Mouse (Mus musculus): ENCODE measurements around the gene Mogat2.

Mogat2 gene

GRCm38 (mm10) chr7:99238417-99238816 lies at the start of gene Mogat2:
TSS of gene Mogat2 (minus strand) at chr7:99238619.
- in situ Hi-C loops (cut with MseI, MboI): no loop called here

GRCm38 (mm10) chr7:99287287-99287686 lies 48.9 kb upstream of the Mogat2 start:
- in situ Hi-C loops (cut with MseI, MboI): no loop called here

GRCm38 (mm10) chr7:99279586-99279985 lies 41.2 kb upstream of the Mogat2 start:
- in situ Hi-C loops (cut with MseI, MboI): no loop called here

DNA sequence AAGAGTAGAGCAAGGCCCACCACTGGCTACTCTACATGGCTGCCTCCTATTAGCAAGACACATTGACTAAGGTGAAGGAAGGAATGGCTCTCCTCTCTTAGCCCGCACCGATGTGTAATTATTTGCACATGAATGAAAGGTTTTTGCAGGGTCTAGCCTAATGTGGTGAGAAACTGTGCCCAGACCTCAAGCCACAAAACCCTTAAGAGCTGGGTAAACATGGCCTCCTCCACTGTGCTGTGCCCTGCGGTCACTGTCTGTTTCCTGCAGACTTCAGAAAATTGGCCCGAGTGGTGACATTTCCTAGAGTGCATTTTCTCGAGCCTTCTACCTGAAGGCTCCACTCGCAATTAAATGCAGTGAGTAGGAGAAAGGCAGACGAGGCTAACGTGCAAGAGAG lies 39.9 kb upstream of the Mogat2 start:
- in situ Hi-C loops (cut with MseI, MboI): no loop called here

GRCm38 (mm10) chr7:99276679-99277078 lies 38.3 kb upstream of the Mogat2 start:
- in situ Hi-C loops (cut with MseI, MboI): no loop called here

- in situ Hi-C loops (cut with MseI, MboI): no loop called here
These were observed 36.7 kb upstream of the Mogat2 start for GRCm38 (mm10) chr7:99275131-99275530.

DNA sequence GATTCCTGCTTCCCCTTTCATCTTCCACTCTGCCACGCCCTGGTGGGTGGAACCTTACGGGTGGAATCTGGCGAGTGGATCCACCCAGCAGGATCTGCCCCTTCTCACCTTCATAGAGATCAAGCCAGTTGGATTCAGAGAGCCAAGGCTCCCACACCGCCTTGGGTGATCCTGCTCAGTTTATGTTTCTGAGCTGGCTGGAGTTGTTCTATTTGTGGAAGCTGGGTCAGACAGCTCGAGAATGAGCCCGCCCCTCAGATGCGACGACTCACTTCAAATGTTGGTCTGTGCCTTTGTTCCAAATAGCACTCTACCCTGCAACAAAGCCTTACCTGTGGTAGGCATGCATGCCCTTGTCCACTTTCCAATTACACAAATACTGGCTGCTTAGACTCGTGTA lies 33.2 kb upstream of the Mogat2 start:
- in situ Hi-C loops (cut with MseI, MboI): no loop called here

GRCm38 (mm10) chr7:99268951-99269945 lies 30.8 kb upstream of the Mogat2 start:
- in situ Hi-C loops (cut with MseI, MboI): no loop called here

- in situ Hi-C loops (cut with MseI, MboI): no loop called here
These were observed 30.1 kb upstream of the Mogat2 start for GRCm38 (mm10) chr7:99268506-99268900.

DNA sequence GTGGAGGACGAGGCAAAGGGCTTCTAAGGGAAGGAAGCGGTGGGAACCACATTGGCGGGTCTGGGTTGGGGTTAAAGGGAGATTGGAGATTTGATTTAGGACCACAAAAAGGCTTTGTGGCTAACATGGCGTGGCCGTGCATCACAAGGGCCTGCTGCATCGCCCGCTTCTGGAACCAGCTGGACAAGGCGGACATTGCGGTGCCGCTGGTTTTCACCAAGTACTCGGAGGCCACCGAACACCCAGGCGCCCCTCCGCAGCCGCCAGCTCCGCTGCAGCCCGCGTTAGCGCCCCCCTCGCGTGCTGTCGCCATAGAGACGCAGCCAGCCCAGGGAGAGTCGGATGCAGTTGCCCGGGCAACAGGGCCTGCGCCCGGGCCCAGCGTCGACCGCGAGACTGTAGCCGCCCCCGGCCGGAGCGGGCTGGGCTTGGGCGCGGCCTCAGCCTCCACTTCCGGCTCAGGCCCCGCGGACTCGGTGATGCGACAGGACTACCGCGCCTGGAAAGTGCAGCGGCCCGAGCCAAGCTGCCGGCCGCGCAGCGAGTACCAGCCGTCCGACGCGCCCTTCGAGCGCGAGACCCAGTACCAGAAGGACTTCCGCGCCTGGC lies 29.6 kb upstream of the Mogat2 start:
- in situ Hi-C loops (cut with MseI, MboI): no loop called here

DNA sequence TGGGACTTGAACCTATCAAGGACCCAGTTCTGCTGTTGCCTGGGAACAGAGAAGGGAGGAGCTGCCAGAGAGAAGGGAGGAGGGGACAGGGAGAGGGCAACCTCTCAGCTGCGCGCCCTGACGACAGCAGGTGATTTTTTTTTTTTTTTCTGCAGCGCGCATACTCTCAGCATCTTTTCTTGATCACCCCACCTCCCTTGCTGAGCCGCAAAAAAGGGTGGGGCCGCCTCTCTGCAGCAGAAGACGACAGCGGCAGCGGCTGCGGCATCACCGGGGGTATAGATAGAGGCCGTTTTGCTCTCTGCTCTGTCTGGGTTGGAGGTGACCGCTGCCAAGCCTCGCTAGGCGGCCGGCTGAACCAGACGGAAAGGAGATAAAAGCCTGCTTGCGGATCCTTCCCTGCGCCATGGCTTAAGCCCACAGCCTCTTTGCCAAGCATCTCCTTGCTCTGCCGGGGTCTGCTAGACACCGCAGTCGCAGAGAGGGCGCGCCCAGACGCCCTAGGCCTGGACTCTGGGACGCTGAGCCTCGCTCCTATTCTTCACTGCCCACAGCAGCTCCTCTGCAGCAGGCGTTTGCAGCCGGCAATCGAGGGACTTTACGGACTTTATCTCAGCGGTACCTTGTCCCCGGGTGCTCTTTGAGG lies 29.0 kb upstream of the Mogat2 start, which contains the start of gene Map6:
Map6 (plus strand) TSS at position 197 of the 646 bp plus-strand sequence.
- in situ Hi-C loops (cut with MseI, MboI): no loop called here

GRCm38 (mm10) chr7:99264597-99264996 lies 26.2 kb upstream of the Mogat2 start:
- in situ Hi-C loops (cut with MseI, MboI): no loop called here

DNA sequence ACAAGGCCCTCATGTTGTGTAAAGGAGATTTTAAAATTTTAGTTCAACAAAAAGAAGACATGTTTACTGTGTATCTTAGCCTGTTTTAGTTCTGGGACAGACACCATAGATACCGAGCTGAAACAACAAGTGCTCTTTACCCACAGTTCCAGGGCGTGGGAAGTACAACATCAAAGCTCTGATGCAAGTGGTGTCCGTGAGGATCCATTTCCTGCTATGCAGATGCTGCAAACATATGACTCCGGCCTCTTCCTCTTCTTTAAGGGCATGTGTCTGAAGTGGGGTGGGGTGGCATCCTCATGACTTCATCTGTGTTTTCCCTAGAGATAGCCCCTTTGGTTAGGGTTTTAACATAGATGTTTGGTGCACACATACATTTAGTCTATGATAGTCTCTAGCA lies 25.1 kb upstream of the Mogat2 start:
- in situ Hi-C loops (cut with MseI, MboI): no loop called here

GRCm38 (mm10) chr7:99261900-99262299 lies 23.5 kb upstream of the Mogat2 start:
- in situ Hi-C loops (cut with MseI, MboI): no loop called here

DNA sequence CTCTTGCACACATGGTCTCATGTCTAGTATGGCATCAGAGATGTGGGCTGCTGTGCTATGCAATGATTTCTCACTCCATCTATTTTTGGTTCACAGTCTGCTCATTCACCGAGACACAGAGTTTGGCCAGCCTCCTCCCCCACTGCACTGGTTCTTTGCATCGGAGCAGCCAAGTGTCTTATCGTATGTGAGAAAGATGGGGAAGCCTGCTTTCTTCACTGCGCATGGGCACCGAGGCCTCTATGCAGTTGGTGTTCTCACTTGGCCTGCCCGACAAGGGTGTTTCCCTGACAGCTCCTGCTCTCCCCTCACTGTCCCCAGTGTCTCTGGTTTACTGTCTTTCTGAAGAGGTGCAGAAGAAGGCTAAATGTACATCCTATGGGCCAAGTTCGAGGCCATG lies 16.6 kb upstream of the Mogat2 start:
- in situ Hi-C loops (cut with MseI, MboI): no loop called here

- in situ Hi-C loops (cut with MseI, MboI): no loop called here
These were observed 12.0 kb upstream of the Mogat2 start for GRCm38 (mm10) chr7:99250386-99250785.

GRCm38 (mm10) chr7:99249582-99249911 lies 11.1 kb upstream of the Mogat2 start:
- in situ Hi-C loops (cut with MseI, MboI): no loop called here

DNA sequence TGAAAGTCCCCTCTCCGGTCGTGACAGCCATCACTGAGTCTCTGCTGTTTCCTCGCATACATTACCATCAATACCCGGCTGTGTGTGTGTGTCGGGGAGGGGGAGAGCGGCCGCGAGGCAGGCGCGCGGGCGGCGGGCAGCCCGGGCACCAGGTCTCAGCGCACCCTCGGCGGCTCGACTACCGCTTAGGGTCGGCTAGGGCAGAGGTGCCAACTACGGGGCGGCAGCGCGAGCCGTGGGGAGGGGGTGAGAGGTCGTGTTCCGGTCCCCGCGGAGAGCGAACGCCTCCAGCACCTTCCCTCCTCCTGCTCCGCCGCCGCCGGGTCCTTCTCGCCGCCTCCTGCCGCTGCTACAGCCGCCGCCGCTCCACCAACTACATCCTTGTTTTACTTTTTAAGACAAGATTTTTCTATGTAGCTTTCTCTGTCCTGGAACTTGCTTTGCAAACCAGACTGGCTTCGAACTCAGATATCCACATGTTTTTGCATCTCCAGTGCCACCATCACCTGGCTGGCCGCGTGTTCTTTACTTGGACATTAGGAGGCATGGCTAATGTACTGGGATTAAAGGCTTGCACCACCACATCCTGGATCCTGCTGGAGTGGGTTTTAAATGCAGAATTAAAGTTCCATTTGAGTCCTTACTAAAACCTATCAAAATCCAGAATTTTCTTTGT lies 10.6 kb upstream of the Mogat2 start:
- in situ Hi-C loops (cut with MseI, MboI): no loop called here

DNA sequence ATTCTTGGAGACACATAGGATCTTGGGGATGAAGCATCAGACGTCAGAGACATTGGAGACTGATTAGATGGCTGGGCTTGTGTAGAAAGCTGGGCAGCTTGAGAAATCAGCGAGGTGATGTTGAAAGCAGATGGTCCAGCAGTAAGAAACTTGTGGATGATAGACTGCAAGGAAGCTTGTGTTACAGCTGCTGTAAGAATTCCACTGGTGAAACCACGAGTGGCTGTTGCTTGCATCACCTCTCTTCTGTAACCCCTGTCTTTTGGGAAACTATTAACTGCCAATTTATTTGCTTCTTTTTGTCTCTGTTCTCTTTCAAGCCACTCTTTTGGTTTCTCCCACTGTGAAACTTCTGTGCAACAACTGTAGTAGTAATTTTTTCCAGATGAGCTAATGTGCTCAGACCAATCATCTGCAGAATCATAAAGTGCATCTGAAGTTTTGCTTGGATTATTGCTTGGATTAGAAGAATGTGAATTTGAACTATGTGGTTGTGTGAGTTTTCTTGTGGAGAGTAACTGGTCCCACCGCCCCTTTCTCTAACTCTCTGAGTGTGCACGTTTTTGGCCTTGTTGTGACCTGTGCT lies 9.8 kb upstream of the Mogat2 start:
- in situ Hi-C loops (cut with MseI, MboI): no loop called here

DNA sequence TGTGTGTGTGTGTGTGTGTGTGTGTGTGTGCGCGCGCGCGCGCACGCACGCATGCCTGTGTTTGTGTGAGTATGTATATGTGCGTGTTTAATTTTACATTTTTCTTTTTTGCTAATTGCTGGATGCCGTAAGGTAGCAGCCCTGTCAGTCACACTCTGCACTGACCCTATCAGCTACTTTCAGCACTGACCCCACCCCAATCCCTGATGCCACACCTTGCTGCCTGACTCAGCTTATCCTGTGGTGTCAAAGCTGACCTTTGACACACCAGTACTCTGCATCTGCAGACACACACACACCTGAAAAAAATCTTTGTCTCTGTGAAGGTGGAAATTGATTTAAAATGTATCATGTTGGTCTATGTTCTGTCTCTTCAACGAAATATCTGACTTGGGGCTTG lies 3.7 kb upstream of the Mogat2 start:
- in situ Hi-C loops (cut with MseI, MboI): no loop called here

GRCm38 (mm10) chr7:99236888-99237660 lies 1.3 kb downstream of the Mogat2 start:
- in situ Hi-C loops (cut with MseI, MboI): no loop called here

Measured in mouse trophoblast stem cell (cell line).